ENCODE assay signal across 9 mouse cellular contexts in genomic region chr12:113224206-113224605, GRCm38 (mm10). TPM values are rescaled to one million over a fixed set of nuclear protein-coding genes. Genes with fewer than 3 reads are reported as not detected.
A peak's percentile ranks its signal among the peaks of the same experiment; 100 is the strongest.
DNase-seq lines count a peak whose midpoint lies in the region.
"Had no signal": no experiment of that assay in that cellular context is flagged by ENCODE, and none has a peak within 500 bp of the region (broad histone marks: within the 10 kb centered on the region; RNA-seq: fewer than 3 reads in every experiment).

No protein-coding gene starts in this region.

- DNase-seq in adrenal gland, postnatal 36 days, result peak; percentile 46 to 66
- no peak for DNase-seq in adrenal gland, adult 8-10 months
- DNase-seq in 3T3-L1 (ENCODE audit: low read depth, low spot score), result peak; percentile 23
- peak; percentile 60 for DNase-seq in T-cell, adult 2 months (ENCODE audit: low spot score)
- DNase-seq in natural killer cell, adult 2 months (ENCODE audit: low spot score in 2 of 2), result peak; percentile 39 to 82
- DNase-seq in urinary bladder, adult 2 months (ENCODE audit: low spot score), result no peak
- DNase-seq in neural tube, embryonic 10.5 days (ENCODE audit: extremely low spot score, low spot score), result no peak
- DNase-seq in ovary, adult 18-20 months (ENCODE audit: low spot score), result no peak
- DNase-seq: cerebellum, adult 8-10 months had no signal

RNA-seq across cellular contexts. Expression of gene Tmem121, which starts 38.5 kb away (rescaled TPM):
- total RNA-seq in adrenal gland, postnatal 36 days (2021), result 1 to 10 TPM; 4.5 to 7.4 TPM
- total RNA-seq in adrenal gland, adult 8-10 months (2022), result 10 to 100 TPM in 2 of 4 experiments, 1 to 10 TPM in 2; 5.1 to 13.1 (median 8.4) TPM
- polyA plus RNA-seq in urinary bladder, adult 2 months (2012; rRNA removed), result 0.69 and 0.98 TPM in 2 replicates

Comparison
In these comparisons a context has a peak if more than half of its experiments do, and no peak if none do; other contexts are left out.
1. DNase-seq: peak in adrenal gland, postnatal 36 days (2 of 2), 3T3-L1 (single experiment), T-cell, adult 2 months (single experiment) and natural killer cell, adult 2 months (2 of 2); none in adrenal gland, adult 8-10 months (single experiment), urinary bladder, adult 2 months (single experiment), neural tube, embryonic 10.5 days (single experiment) and ovary, adult 18-20 months (single experiment).